9 mouse cellular contexts compared by ENCODE assay signal in the genomic region with DNA sequence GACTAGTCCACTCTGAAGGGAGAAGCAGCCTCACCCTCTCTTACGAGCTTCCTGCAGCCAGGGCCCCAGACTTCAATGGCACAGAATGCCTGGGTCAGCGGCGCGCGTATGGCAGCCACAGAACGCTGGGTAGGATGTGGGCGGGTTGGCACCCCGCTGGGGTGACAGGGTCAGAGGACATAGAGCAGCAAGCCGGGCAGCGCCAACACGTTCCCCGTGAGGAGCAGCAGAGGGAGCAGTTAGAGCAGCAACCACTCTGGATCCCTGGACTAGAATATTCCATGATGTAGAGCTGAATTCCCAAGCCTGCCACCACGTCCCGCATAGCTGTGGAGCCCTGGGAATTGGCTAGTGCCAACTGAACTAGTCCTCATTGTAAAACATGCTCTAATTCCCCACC. TPM values are rescaled to one million over a fixed set of nuclear protein-coding genes. Genes with fewer than 3 reads are reported as not detected.
DNase-seq lines count a peak whose midpoint lies in the region; ATAC-seq and TF ChIP-seq lines count a peak whose summit lies in the region.
"Had no signal": no experiment of that assay in that cellular context is flagged by ENCODE, and none has a peak within 500 bp of the region (broad histone marks: within the 10 kb centered on the region; RNA-seq: fewer than 3 reads in every experiment).

No protein-coding gene starts in this region.

- peak; percentile 74 for TF ChIP-seq CTCF in kidney, adult 2 months (conservative IDR thresholded peaks at IDR 0.05; ENCODE audit: insufficient read depth, insufficient read length, low read depth, low read length)

- ATAC-seq in intestine, embryonic 16.5 days: no peak
- ATAC-seq in intestine, embryonic 15.5 days: no peak
- no peak for ATAC-seq in forebrain, embryonic 13.5 days

- H3K36me3 ChIP-seq in intestine, embryonic 16.5 days (ENCODE audit: control insufficient read depth, insufficient read depth, low read length): no peaks in the 10 kb centered on the region
- H3K36me3 ChIP-seq in intestine, embryonic 15.5 days: no peaks in the 10 kb centered on the region
- no peaks in the 10 kb centered on the region for H3K36me3 ChIP-seq in kidney, adult 2 months (ENCODE audit: control insufficient read depth, insufficient read depth, low read length)
- no peaks in the 10 kb centered on the region for H3K36me3 ChIP-seq in forebrain, embryonic 13.5 days (ENCODE audit: poor library complexity, severe bottlenecking)
- H3K36me3 ChIP-seq: hindbrain, embryonic 12.5 days had no signal

- H3K4me1 ChIP-seq in intestine, embryonic 16.5 days (ENCODE audit: control insufficient read depth, insufficient read depth, low read length): no peaks in the 10 kb centered on the region
- no peaks in the 10 kb centered on the region for H3K4me1 ChIP-seq in intestine, embryonic 15.5 days (replicated peaks)
- H3K4me1 ChIP-seq in kidney, adult 2 months (ENCODE audit: control insufficient read depth, insufficient read depth, low read length): no peaks in the 10 kb centered on the region
- H3K4me1 ChIP-seq in forebrain, embryonic 13.5 days: peaks cover 19% of the 10 kb centered on the region

- H3K9ac ChIP-seq in intestine, embryonic 16.5 days (ENCODE audit: low read depth, low read length): no peak overlapping the region
- H3K9ac ChIP-seq in intestine, embryonic 15.5 days: no peak overlapping the region
- H3K9ac ChIP-seq in forebrain, embryonic 13.5 days: no peak overlapping the region
- H3K9ac ChIP-seq: hindbrain, embryonic 12.5 days had no signal

- H3K9me3 ChIP-seq in intestine, embryonic 16.5 days (ENCODE audit: control insufficient read depth, low read length): no peaks in the 10 kb centered on the region
- no peaks in the 10 kb centered on the region for H3K9me3 ChIP-seq in intestine, embryonic 15.5 days
- H3K9me3 ChIP-seq in forebrain, embryonic 13.5 days (replicated peaks): no peaks in the 10 kb centered on the region
- H3K9me3 ChIP-seq: hindbrain, embryonic 12.5 days had no signal

- 0 out of 2 replicates have a peak overlapping the region, but pooled peaks have one; percentile 8 for H3K4me2 ChIP-seq in intestine, embryonic 16.5 days (ENCODE audit: low read depth, low read length)
- no peak overlapping the region for H3K4me2 ChIP-seq in intestine, embryonic 15.5 days (replicated peaks)
- H3K4me2 ChIP-seq in forebrain, embryonic 13.5 days: no peak overlapping the region
- H3K4me2 ChIP-seq: hindbrain, embryonic 12.5 days had no signal

- H3K4me3 ChIP-seq in intestine, embryonic 16.5 days (ENCODE audit: low read length): no peak overlapping the region
- H3K4me3 ChIP-seq in intestine, embryonic 15.5 days (replicated peaks): no peak overlapping the region
- H3K4me3 ChIP-seq in kidney, adult 2 months (ENCODE audit: insufficient read depth, low read depth, low read length): no peak overlapping the region
- no peak overlapping the region for H3K4me3 ChIP-seq in forebrain, embryonic 13.5 days
- H3K4me3 ChIP-seq: hindbrain, embryonic 12.5 days had no signal

- TF ChIP-seq POLR2A in kidney, adult 2 months (IDR thresholded peaks at IDR 0.05; ENCODE audit: low read depth, low read length): no peak

- no peak overlapping the region for H3K27ac ChIP-seq in intestine, embryonic 16.5 days (ENCODE audit: low read length)
- no peak overlapping the region for H3K27ac ChIP-seq in intestine, embryonic 15.5 days
- no peak overlapping the region for H3K27ac ChIP-seq in kidney, adult 2 months (ENCODE audit: insufficient read depth, low read depth, low read length)
- H3K27ac ChIP-seq in forebrain, embryonic 13.5 days: no peak overlapping the region
- H3K27ac ChIP-seq: hindbrain, embryonic 12.5 days had no signal

- H3K27me3 ChIP-seq in intestine, embryonic 16.5 days (replicated peaks; ENCODE audit: control insufficient read depth, insufficient read depth, low read length): peaks cover 37% of the 10 kb centered on the region
- peaks cover 42% of the 10 kb centered on the region for H3K27me3 ChIP-seq in intestine, embryonic 15.5 days (replicated peaks)
- no peaks in the 10 kb centered on the region for H3K27me3 ChIP-seq in kidney, adult 2 months (replicated peaks; ENCODE audit: control insufficient read depth, insufficient read depth, low read length)
- H3K27me3 ChIP-seq in forebrain, embryonic 13.5 days: peaks cover 19% of the 10 kb centered on the region

- peak; percentile 51 for DNase-seq in ES-CJ7 (ENCODE audit: low read depth, low spot score)
- peak; percentile 66 for DNase-seq in adrenal gland, postnatal 25 days
- DNase-seq in kidney, adult 2 months: peak; percentile 75
- DNase-seq in frontal cortex, postnatal 14 days (ENCODE audit: low spot score in 2 of 2): no peak
- DNase-seq in left cerebral cortex, adult 8-10 months (ENCODE audit: low spot score in 2 of 2): no peak

- WGBS in intestine, embryonic 16.5 days: 19% methylated on average over 14 of the region's 14 CpGs
- 11% methylated on average over 14 of the region's 14 CpGs for WGBS in intestine, embryonic 15.5 days
- 6% methylated on average over 14 of the region's 14 CpGs for WGBS in kidney, adult 2 months
- WGBS in forebrain, embryonic 13.5 days: 22% methylated on average over 14 of the region's 14 CpGs

RNA-seq across cellular contexts. Expression of gene Efhd1, which starts 5.7 kb away (rescaled TPM):
- polyA plus RNA-seq in intestine, embryonic 16.5 days (2015; fragmentation: Nextera tagmentation; extraction: Ambion mirVana): 1.2 and 1.8 TPM in 2 replicates
- 0.08 and 0.57 TPM in 2 replicates for polyA plus RNA-seq in intestine, embryonic 15.5 days (2015; fragmentation: Nextera tagmentation; extraction: Ambion mirVana)
- total RNA-seq in adrenal gland, postnatal 25 days (2021): 310 and 340 TPM in 2 replicates
- polyA plus RNA-seq in kidney, adult 2 months (2012; rRNA removed): 152 and 161 TPM in 2 replicates
- 10 to 100 TPM; 16.4 to 18.6 (median 17.5) TPM for total RNA-seq in left cerebral cortex, adult 8-10 months (2022)
- 1.1 TPM in 2 replicates for polyA plus RNA-seq in forebrain, embryonic 13.5 days (2015; fragmentation: Nextera tagmentation; extraction: Ambion mirVana)

RNA-seq across cellular contexts. Expression of gene Eif4e2, which starts 44.8 kb away (rescaled TPM):
- polyA plus RNA-seq in intestine, embryonic 16.5 days (2015; fragmentation: Nextera tagmentation; extraction: Ambion mirVana): 161 and 172 TPM in 2 replicates
- 169 and 170 TPM in 2 replicates for polyA plus RNA-seq in intestine, embryonic 15.5 days (2015; fragmentation: Nextera tagmentation; extraction: Ambion mirVana)
- 89.9 and 96.0 TPM in 2 replicates for total RNA-seq in adrenal gland, postnatal 25 days (2021)
- polyA plus RNA-seq in kidney, adult 2 months (2012; rRNA removed): 33.0 and 42.7 TPM in 2 replicates
- 10 to 100 TPM; 57.6 to 68.2 (median 58.9) TPM for total RNA-seq in left cerebral cortex, adult 8-10 months (2022)
- 103 and 108 TPM in 2 replicates for polyA plus RNA-seq in forebrain, embryonic 13.5 days (2015; fragmentation: Nextera tagmentation; extraction: Ambion mirVana)

RNA-seq across cellular contexts. Expression of gene Chrng, which starts 54.0 kb away (rescaled TPM):
- 0.13 and 0.21 TPM in 2 replicates for polyA plus RNA-seq in intestine, embryonic 16.5 days (2015; fragmentation: Nextera tagmentation; extraction: Ambion mirVana)
- 0.18 TPM in 1 of 2 replicates, not detected in the other for polyA plus RNA-seq in intestine, embryonic 15.5 days (2015; fragmentation: Nextera tagmentation; extraction: Ambion mirVana)
- total RNA-seq in adrenal gland, postnatal 25 days (2021): not detected in 2 replicates
- not detected in 2 replicates for polyA plus RNA-seq in kidney, adult 2 months (2012; rRNA removed)
- not detected for total RNA-seq in left cerebral cortex, adult 8-10 months (2022)
- not detected in 2 replicates for polyA plus RNA-seq in forebrain, embryonic 13.5 days (2015; fragmentation: Nextera tagmentation; extraction: Ambion mirVana)

Comparison
In these comparisons a context has a peak if more than half of its experiments do, and no peak if none do; other contexts are left out.
1. DNase-seq: peak in ES-CJ7 (single experiment), adrenal gland, postnatal 25 days (single experiment) and kidney, adult 2 months (single experiment); none in frontal cortex, postnatal 14 days (0 of 2) and left cerebral cortex, adult 8-10 months (0 of 2).
2. RNA of gene Efhd1, which starts 5.7 kb away (polyA plus RNA-seq): 152 to 161 TPM in kidney, adult 2 months; 1.2 to 1.8 TPM in intestine, embryonic 16.5 days, 1.1 TPM in forebrain, embryonic 13.5 days and 0.08 to 0.57 TPM in intestine, embryonic 15.5 days; every median in the first group is over 10 times any median in the second.